Mouse (Mus musculus) thymus, adult 2 months (tissue): Measurements from ENCODE around the gene Hs3st5. TPM values are rescaled to one million over a fixed set of nuclear protein-coding genes. Genes with fewer than 3 reads are reported as not detected.

Source experiments
- DNase-seq: peaks from one replicate; pipeline ENCODE4 v3.0.0; 2021
- H3K27ac ChIP-seq: fragments of 200-500 bp; 2 replicates; pipeline ENCODE4 v1.5.1; 2012; ENCODE audit warnings: low read length, control low read depth; ENCODE audit not compliant: control insufficient read depth, insufficient read depth
- H3K27me3 ChIP-seq: fragments of 200-500 bp; 2 replicates; pipeline ENCODE4 v1.6.1; 2012; ENCODE audit warnings: mild to moderate bottlenecking, low read length, moderate library complexity, mixed read lengths; ENCODE audit not compliant: control insufficient read depth, insufficient read depth
- H3K36me3 ChIP-seq: fragments of 200-500 bp; 2 replicates; pipeline ENCODE4 v1.6.1; 2012; ENCODE audit warnings: mild to moderate bottlenecking, low read length, moderate library complexity; ENCODE audit not compliant: control insufficient read depth, insufficient read depth
- H3K4me1 ChIP-seq: fragments of 200-500 bp; replicated peaks from 2 replicates; pipeline ENCODE4 v1.6.1; 2012; ENCODE audit warnings: low read length; ENCODE audit not compliant: control insufficient read depth, insufficient read depth
- H3K4me3 ChIP-seq: fragments of 200-500 bp; 2 replicates; pipeline ENCODE4 v1.5.1; 2012; ENCODE audit warnings: mild to moderate bottlenecking, low read length, control low read depth, moderate library complexity; ENCODE audit not compliant: control insufficient read depth, insufficient read depth
- CTCF ChIP-seq: fragments of 200-500 bp; IDR thresholded peaks from 2 replicates; pipeline ENCODE4 v1.5.1; 2012; ENCODE audit warnings: mild to moderate bottlenecking, control low read depth, low read length, moderate library complexity, borderline replicate concordance; ENCODE audit not compliant: control insufficient read depth, poor library complexity, insufficient read depth; ENCODE audit errors: extremely low read depth
- POLR2A ChIP-seq: fragments of 200-500 bp; IDR thresholded peaks from 2 replicates; pipeline ENCODE4 v1.6.1; 2012; ENCODE audit warnings: mild to moderate bottlenecking, low read length, control low read depth, moderate library complexity; ENCODE audit not compliant: control insufficient read depth, poor library complexity, insufficient read depth; ENCODE audit errors: extremely low read depth
- WGBS: fragments of 180-500 bp; shearing (Covaris S2); methylation state at CpG from one replicate; pipeline ENCODE4 v1.1.7; 2018; 5-methylcytosine and 5-hydroxymethylcytosine counted together
- polyA plus RNA-seq: library from polyadenylated mRNA; depleted of rRNA; stranded (reverse); fragments of >200 nt; gene quantifications from 2 replicates; pipeline ENCODE4 v1.2.3, GENCODE M21; 2012

The Hs3st5 gene
- polyA plus RNA-seq, 1 experiment, result 0.18 TPM

- Histone ChIP-seq H3K27me3 (no peaks in the 10 kb centered on the region), H3K36me3 (no peaks in the 10 kb centered on the region), H3K27ac (no peak overlapping the region), H3K4me1 (no peaks in the 10 kb centered on the region), H3K4me3 (no peak overlapping the region)
- no peak for DNase-seq
- TF ChIP-seq POLR2A (no peak), CTCF (no peak)
- 88% methylated on average over 6 of the region's 6 CpGs for WGBS
Measured at GRCm38 (mm10) chr10:36774898-36775297, 268.3 kb downstream of the Hs3st5 start.

GRCm38 (mm10) chr10:36781641-36782040 lies 275.0 kb downstream of the Hs3st5 start:
- WGBS, result 58% methylated on average over 1 of the region's 1 CpGs
- H3K27me3 ChIP-seq, result no peaks in the 10 kb centered on the region
- no peak for TF ChIP-seq POLR2A
- TF ChIP-seq CTCF, result no peak

GRCm38 (mm10) chr10:36786970-36787369 lies 280.4 kb downstream of the Hs3st5 start:
- no peaks in the 10 kb centered on the region for H3K4me1 ChIP-seq
- H3K27me3 ChIP-seq, result no peaks in the 10 kb centered on the region
- H3K27ac ChIP-seq, result no peak overlapping the region
- TF ChIP-seq POLR2A (no peak), CTCF (no peak)
- H3K36me3 ChIP-seq, result no peaks in the 10 kb centered on the region
- no peak for DNase-seq
- no peak overlapping the region for H3K4me3 ChIP-seq
- 93% methylated on average over 7 of the region's 7 CpGs for WGBS

More at GRCm38 (mm10) chr10:36781641-36782040, 275.0 kb downstream of the Hs3st5 start:
- Histone ChIP-seq H3K4me1 (no peaks in the 10 kb centered on the region), H3K27ac (no peak overlapping the region), H3K36me3 (no peaks in the 10 kb centered on the region), H3K4me3 (no peak overlapping the region)
- DNase-seq, result no peak

GRCm38 (mm10) chr10:36791771-36792170 lies 285.2 kb downstream of the Hs3st5 start:
- H3K36me3 ChIP-seq, result no peaks in the 10 kb centered on the region
- no peaks in the 10 kb centered on the region for H3K4me1 ChIP-seq
- DNase-seq, result no peak
- H3K27me3 ChIP-seq, result no peaks in the 10 kb centered on the region
- WGBS, result 33% methylated on average over 2 of the region's 2 CpGs
- no peak overlapping the region for H3K27ac ChIP-seq
- H3K4me3 ChIP-seq, result no peak overlapping the region
- TF ChIP-seq CTCF (no peak), POLR2A (no peak)

- TF ChIP-seq POLR2A, result no peak
- no peak for TF ChIP-seq CTCF
- DNase-seq, result no peak
- no peaks in the 10 kb centered on the region for H3K36me3 ChIP-seq
- no peak overlapping the region for H3K27ac ChIP-seq
- no peaks in the 10 kb centered on the region for H3K27me3 ChIP-seq
- no peaks in the 10 kb centered on the region for H3K4me1 ChIP-seq
- H3K4me3 ChIP-seq, result no peak overlapping the region
Measured at GRCm38 (mm10) chr10:36795311-36795710, 288.7 kb downstream of the Hs3st5 start.

GRCm38 (mm10) chr10:36800925-36801482 lies 294.4 kb downstream of the Hs3st5 start:
- Histone ChIP-seq H3K27ac (no peak overlapping the region), H3K36me3 (no peaks in the 10 kb centered on the region), H3K4me3 (no peak overlapping the region), H3K4me1 (no peaks in the 10 kb centered on the region), H3K27me3 (no peaks in the 10 kb centered on the region)
- WGBS, result 61% methylated on average over 2 of the region's 2 CpGs
- no peak for DNase-seq
- TF ChIP-seq POLR2A (no peak), CTCF (no peak)

GRCm38 (mm10) chr10:36803705-36804104 lies 297.1 kb downstream of the Hs3st5 start:
- TF ChIP-seq POLR2A (no peak), CTCF (no peak)
- Histone ChIP-seq H3K36me3 (no peaks in the 10 kb centered on the region), H3K27ac (no peak overlapping the region), H3K4me3 (no peak overlapping the region), H3K4me1 (no peaks in the 10 kb centered on the region), H3K27me3 (no peaks in the 10 kb centered on the region)
- WGBS, result 59% methylated on average over 2 of the region's 2 CpGs
- DNase-seq, result no peak
